Mouse (Mus musculus) c-Kit-positive CD71-negative TER-119-negative erythroid progenitor cells, embryonic 14.5 days (primary cell): Measurements from ENCODE around the gene Grk2.

Experiments used
- DNase-seq: peaks from one replicate; pipeline ENCODE4 v3.0.0-alpha.2; 2013; ENCODE audit warnings: low read depth

The Grk2 gene

GRCm38 (mm10) chr19:4302936-4303639 lies 2.9 kb downstream of the Grk2 start:
- DNase-seq: no peak

GRCm38 (mm10) chr19:4301735-4302651 lies 4.0 kb downstream of the Grk2 start:
- DNase-seq: no peak

GRCm38 (mm10) chr19:4300852-4301734 lies 4.9 kb downstream of the Grk2 start:
- DNase-seq: no peak

GRCm38 (mm10) chr19:4300271-4300704 lies 5.7 kb downstream of the Grk2 start:
- DNase-seq: peak; percentile 70

- DNase-seq: no peak
Observed at GRCm38 (mm10) chr19:4299574-4300270, 6.3 kb downstream of the Grk2 start.

- DNase-seq: no peak
Observed at GRCm38 (mm10) chr19:4299126-4299525, 6.9 kb downstream of the Grk2 start.

- DNase-seq: no peak
Observed at GRCm38 (mm10) chr19:4298322-4299121, 7.5 kb downstream of the Grk2 start.

GRCm38 (mm10) chr19:4297851-4298250 lies 8.2 kb downstream of the Grk2 start:
- no peak for DNase-seq

- DNase-seq: no peak
Observed at GRCm38 (mm10) chr19:4296611-4297010, 9.4 kb downstream of the Grk2 start.

- no peak for DNase-seq
Observed at GRCm38 (mm10) chr19:4295391-4295790, 10.6 kb downstream of the Grk2 start.

- DNase-seq: peak; percentile 74
Observed at GRCm38 (mm10) chr19:4294381-4295097, 11.5 kb downstream of the Grk2 start.

- DNase-seq: no peak
Observed at GRCm38 (mm10) chr19:4291161-4291560, 14.9 kb downstream of the Grk2 start.

- DNase-seq: no peak
Observed at GRCm38 (mm10) chr19:4290749-4291148, 15.3 kb downstream of the Grk2 start.

GRCm38 (mm10) chr19:4283653-4284052 lies 22.4 kb downstream of the Grk2 start:
- no peak for DNase-seq

- DNase-seq: peak; percentile 81
Observed at GRCm38 (mm10) chr19:4282898-4283553, 23.0 kb downstream of the Grk2 start, which contains the start of gene Ankrd13d. Gene Ankrd13d (minus strand): TSS chr19:4283137.

- no peak for DNase-seq
Observed at GRCm38 (mm10) chr19:4280425-4280824, 25.6 kb downstream of the Grk2 start.

- no peak for DNase-seq
Observed at GRCm38 (mm10) chr19:4279487-4279886, 26.5 kb downstream of the Grk2 start.

- no peak for DNase-seq
Observed at GRCm38 (mm10) chr19:4270972-4271371, 35.0 kb downstream of the Grk2 start.

- DNase-seq: no peak
Observed at GRCm38 (mm10) chr19:4270187-4270586, 35.8 kb downstream of the Grk2 start.
